Mouse (Mus musculus) left cerebral cortex, postnatal 10 days (tissue): Measurements from ENCODE around the gene Rhoq. TPM values are rescaled to one million over a fixed set of nuclear protein-coding genes. Genes with fewer than 3 reads are reported as not detected.

Experiments
- total RNA-seq, 2 experiments: library from RNA; stranded (reverse); gene quantifications; 2 replicates each; pipeline ENCODE4 v1.2.3; 2021

Gene Rhoq
- total RNA-seq, 2 experiments from 2014 or later = 19.5 to 24.9 TPM

Other genes starting within 250 kb of the Rhoq start
- 10 to 100 TPM; 76.6 to 77.3 TPM for gene Epas1, start 209.4 kb upstream of the Rhoq start, total RNA-seq
- not detected for gene Tmem247, start 45.7 kb upstream of the Rhoq start, total RNA-seq
- not detected for gene Atp6v1e2, start 15.2 kb upstream of the Rhoq start, total RNA-seq
- gene Pigf, start 62.3 kb downstream of the Rhoq start, total RNA-seq = 10 to 100 TPM; 16.2 to 19.2 TPM
- gene Cript, start 62.5 kb downstream of the Rhoq start, total RNA-seq = 10 to 100 TPM; 64.9 to 70.9 TPM
- 10 to 100 TPM; 59.2 to 59.8 TPM for gene Socs5, start 144.6 kb downstream of the Rhoq start, total RNA-seq